Mouse (Mus musculus) megakaryocyte-erythroid progenitor cell, adult 5-6 weeks (primary cell): ENCODE results near the gene Flot2. TPM values are rescaled to one million over a fixed set of nuclear protein-coding genes. Genes with fewer than 3 reads are reported as not detected.

Source experiments
- ATAC-seq: replicated peaks from 2 replicates; pipeline ENCODE4 v1.8.0; 2016; ENCODE audit warnings: mild to moderate bottlenecking, inconsistent platforms; ENCODE audit not compliant: severe bottlenecking, poor library complexity, low FRiP score, low TSS enrichment
- total RNA-seq, 2 experiments: library from RNA; stranded (forward) in 1 of 2; stranded (reverse) in 1 of 2; fragments of 200-1000, 215-1000 nt in 1 of 2; fragments of >200 nt in 1 of 2; fragmentation: Nextera tagmentation in 1 of 2; gene quantifications; 2 replicates each; pipeline ENCODE4 v1.2.3; 2014 to 2017

The Flot2 gene
- total RNA-seq, 2 experiments from 2014 or later: 19.2 to 23.2 TPM

DNA sequence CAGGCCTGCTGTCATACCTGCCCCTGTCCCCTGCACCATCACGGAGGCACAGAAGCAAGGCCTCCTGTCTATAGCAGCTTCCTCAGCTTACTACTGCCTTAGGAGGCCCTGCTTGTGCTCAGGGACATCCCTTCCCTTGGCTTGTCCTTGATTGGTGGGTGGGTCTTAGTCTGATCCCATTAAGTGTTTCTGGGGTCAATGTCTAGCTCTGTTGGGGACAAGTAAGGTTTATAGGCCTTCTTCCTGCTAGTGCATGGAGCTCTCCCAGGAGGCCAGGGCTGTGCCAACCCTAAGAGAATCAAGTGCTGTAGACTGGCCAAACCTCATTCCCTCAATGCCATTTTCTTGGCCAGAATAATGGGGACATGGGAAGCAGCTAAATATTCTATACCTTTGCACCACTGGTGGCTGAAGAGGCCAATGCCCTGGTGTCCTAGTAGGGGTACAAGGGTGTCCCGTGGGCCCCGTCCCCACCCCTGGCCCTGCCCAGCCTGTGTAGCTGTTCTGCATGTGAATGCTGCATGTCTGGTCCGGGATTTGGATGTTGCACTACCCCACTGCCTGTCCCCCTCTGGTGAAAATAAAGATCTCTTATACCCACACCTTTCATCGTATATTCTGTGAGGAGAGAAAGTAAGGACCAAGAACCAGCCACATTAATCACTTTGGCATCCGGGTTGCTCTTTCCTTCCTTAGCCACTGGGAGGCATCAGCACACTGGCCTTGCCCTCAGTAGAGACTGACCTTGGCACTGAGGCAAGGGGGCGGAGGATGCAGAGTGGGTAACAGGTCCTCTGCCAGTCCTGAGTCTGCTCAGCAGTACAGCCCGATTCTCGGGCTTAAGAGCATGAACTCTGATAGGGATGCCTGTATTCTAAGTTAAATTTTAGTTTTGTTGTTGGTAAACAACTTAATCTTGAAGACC is 22.4 kb downstream of the Flot2 start:
- peak; percentile 91 for ATAC-seq

DNA sequence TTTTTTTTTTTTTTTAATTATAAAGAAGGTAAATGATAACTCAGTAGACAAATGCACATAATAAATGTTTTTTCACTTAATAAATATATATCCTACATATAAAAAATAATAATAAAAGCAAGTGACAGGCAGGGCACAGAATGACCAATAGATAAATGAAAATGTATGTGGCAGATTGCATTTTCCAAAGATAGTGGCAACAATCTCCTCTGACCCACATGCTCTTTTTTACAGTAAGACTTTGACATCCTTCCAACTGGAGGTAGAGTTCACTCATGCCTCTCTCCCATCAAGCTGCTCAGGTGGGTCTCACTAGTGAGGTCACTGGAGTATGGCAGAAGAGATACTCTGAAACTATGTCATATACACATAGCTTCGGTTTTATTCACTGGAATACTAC is 24.8 kb downstream of the Flot2 start:
- no peak for ATAC-seq

DNA sequence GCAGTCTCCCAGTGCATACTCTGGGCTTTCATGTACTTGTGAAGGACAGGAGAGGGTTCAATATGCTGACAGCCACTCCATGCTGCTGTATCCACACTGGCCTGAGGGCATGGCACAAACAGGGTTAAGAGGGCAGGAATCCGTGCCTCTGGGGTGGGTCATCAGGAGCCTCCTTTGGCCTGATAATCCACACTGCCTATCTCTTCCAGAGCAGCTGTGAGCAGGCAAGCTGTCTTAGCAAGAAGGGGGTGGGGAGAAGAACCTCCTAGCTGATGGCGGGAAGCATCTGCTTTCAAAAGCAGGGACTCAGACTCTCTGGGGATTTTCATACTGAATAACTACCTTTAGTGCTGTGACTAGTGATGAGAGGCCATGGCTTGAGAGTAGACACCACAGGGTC is 28.2 kb downstream of the Flot2 start:
- ATAC-seq: peak; percentile 72

DNA sequence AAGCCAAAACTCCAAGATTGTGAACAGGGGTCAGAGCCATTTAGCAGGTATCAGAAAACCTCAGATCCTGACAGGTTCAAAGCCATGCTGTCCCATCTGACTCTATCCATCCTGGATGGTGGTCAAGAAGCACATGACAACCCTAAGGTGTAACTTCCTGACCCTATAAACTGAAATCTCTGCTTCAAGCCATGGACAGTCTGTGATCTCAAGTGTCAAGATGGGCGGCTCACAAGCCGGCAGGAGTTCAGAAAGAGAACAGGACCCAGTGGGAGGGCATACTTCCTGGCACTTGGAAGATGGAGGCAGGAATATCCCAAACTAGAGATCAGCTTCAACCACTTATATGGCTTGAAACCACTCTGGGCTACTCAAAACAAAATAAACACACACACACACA is 28.9 kb downstream of the Flot2 start:
- ATAC-seq: no peak

DNA sequence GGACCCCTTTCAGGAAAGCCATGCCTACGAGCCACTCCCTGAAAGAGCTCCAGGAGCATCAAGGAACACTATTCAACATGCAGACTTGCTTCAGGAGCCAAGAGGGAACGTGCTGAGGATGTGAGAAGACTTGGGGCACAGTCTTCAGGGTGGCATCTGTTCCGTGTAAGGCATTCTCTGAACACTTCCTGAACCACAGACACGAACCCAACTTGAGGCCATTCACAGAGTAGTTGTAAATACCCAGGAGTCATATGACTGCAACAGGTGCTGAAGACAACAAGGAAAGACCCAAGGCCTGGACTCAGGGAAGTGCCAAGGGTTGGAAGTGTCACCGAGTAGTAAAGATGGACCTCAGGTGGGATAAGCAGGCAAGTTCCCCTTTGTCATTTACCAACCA is 29.8 kb downstream of the Flot2 start:
- ATAC-seq: no peak

DNA sequence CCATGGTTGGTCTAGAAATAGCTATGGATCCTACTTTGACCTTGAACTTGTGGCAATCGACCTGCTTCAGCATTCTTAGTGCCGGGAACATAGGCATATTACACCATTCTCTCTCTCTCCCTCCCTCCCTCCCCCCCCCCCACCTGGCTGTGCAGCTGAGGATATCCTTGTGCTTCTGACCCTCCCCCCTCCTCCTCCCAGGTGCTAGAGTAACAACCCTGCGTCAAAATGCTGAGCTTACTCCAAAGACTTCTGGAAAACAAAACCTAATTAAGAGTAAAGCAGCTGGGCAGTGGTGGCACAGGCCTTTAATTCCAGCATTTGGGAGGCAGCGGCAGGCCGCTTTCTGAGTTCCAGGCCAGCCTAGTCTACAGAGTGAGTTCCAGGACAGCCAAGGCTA is 31.4 kb downstream of the Flot2 start:
- ATAC-seq: no peak

DNA sequence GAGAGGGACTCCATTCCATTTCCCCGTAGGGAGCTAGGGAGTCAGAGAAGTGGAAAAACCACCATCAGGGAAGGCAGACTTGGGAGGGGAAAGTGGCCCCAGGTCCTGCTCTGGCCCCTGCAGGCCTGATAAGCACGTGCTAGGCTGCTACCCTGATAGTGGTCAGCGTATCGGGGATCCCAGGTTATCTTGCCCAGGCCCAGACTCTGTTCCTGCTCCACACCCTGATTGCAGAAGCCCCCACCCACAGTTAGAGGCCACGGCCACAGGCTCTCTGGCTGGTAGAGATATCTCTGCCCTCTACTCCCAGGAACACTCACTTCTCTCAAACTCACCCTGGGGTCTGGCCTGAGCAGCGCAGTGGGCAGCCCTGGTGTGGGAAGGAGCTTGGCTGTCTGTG is 31.9 kb downstream of the Flot2 start:
- peak; percentile 64 for ATAC-seq

DNA sequence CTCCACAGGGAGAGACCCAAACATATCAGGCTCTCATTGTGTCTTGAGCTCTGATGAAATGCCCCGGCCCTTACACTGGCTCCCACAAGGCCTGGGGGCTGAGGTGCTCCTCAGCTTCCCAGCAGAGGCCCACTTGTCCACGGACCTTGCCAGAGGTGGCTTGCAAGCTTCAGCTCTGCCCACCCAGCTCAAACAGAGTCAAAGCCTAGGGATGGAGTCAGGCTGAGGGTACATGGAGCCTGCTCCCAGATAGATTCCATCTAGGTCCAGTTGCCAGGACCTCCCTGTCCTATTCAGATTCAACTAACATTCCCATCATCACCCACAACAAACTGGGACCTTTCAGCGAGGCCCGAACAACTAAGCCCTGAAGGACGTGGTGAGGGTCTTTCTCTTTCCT is 34.2 kb downstream of the Flot2 start:
- no peak for ATAC-seq

DNA sequence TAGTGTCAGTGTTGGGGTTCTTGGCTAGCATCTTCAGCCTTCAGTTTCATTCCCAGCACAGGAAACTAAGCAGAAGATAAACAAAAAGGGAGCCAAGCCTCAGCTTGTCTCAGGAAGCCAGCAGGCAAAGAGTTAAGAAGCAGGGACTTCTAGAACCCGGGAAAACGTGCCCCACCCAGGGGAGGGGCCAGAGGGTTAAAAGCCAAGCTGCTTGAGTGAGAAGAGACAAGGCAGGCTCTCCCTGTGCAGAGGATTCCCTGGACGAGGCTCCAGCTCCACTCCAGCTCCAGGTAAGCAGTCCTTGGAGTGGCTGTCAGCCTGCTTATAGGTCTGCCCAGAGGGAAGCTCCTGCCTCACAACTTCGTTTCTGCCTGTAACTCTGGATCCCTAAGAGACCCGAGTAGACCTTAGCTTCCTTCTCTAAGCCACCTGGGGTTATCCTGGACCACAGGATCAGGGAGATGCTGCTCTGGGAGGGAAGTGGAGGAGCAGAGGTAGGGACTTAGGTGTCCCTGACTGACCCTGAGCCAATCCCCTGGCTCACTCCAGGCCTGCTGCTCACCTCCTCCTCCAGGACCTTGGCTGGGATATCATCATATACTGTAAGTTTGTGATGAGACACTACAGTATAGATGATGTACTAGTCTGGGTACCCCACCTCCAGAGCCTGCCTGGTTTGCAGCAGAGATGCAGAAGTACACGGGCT is 34.8 kb downstream of the Flot2 start:
- ATAC-seq: 0 out of 2 replicates have a peak, but pooled peaks have one; percentile 14

DNA sequence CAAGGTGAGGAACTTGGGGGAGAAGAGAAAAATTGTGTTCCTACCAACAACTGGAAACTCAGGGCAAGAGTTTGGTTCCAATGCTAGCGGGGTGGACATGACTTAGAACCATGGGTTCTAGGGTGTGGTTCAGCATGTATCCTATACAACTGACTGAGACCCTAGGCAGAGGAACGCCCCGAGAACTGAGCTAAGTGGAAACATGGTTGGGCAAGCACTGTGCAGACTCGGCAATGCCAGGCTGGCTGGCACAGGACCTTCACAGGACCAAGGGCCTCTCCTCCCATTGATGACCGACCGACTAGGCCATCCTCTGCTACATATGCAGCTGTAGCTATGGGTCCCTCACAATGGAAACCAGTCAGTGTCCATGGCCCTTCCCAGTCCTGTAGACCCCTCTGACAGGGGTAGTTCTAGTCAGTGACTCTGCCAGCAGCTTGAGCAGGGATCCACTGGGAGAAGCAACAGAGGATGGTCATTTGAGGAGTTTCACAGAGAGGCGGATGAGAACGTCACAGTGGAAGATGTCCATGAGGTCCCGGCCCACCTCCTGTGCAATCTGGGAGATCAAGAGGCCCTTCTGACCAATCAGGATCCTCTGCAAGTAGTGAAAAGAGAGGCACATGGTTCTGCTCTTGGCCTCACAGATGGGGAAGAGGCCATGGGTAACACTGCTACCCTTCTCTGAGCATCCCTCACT is 36.0 kb downstream of the Flot2 start:
- ATAC-seq: peak; percentile 14

DNA sequence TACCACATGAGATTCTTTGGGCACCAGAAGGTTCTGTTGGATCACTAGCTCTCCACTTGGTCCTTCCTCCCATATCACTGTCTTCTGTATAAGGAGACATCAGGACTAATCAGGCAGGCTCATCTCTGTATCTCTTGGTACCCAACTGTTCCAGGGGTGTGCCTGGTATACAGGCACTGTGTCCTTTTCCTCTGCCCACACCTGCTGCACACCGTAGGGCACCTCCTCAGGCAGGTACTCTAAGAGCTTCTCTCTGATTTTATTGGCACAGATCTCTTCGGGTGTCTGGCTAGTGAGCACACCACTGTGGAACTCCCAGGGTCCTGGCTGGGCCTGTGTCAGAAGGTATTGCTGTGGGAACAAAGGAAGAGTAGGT is 36.5 kb downstream of the Flot2 start:
- ATAC-seq: 0 out of 2 replicates have a peak, but pooled peaks have one; percentile 1

DNA sequence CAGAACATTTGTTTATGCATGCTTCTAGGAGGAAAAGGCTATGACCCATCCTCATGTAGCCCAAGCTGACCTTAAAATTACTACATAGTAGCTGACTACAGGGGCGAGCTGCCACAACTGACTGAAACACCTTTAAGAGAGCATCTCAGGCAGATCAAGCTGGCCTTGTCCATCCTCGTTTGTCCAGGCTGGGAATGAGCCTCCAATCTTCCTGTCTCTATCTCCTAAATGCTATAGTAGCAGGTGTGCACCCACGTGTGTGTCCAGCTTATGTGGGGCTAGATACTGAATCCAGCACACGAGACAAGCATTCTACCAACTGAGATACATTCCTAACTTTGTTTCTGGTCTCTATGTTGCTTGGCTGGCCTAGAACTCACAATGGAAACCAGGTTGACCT is 36.9 kb downstream of the Flot2 start:
- ATAC-seq: no peak

DNA sequence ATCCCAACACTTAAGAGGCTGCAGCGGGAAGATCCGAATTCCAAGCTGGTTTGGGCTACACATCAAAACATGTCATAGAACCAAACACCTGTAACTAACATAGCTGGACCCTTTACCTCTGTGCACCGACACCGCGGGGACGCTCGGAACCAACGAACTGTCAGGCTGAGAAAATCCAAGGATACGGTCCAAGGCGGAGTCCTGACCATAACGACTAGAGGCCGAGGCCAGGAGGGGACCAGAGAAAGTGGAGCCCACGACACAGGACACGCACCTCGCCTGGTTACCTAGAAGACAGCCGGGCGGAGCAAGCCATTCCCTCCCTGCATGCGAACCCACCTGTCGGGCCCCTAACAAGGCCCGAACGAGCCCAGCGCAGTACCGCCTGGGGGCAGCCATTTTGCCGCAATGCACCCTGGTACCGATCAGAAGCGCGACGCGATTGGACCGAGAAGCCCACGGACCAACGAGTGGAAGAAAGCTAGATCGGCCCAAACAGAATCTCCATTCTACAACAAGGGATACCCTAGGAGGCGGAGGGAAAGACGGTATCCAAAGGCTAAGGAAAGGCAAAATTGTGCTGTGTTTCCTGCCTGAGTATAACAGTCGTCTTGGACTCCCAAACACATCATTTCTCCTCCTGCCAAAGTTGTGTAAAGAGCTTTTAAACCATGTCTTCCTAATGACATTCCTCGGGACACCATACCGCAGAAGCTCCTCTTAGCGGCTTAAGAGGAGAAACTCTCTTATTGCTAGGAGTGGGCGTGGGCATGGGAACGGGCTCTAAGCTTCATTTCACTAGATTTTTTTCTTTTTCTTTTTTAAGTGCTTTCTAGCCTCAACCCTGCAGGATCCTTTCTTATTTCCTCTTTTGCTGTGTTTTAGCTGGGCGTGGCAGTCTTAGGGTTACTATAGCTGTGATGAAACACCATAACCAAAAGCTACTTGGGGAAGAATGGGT is 42.5 kb downstream of the Flot2 start, which contains the start of gene Eral1:
Gene Eral1 (minus strand): TSS at position 423 of the 961 bp plus-strand sequence.
- peak; percentile 96 for ATAC-seq

DNA sequence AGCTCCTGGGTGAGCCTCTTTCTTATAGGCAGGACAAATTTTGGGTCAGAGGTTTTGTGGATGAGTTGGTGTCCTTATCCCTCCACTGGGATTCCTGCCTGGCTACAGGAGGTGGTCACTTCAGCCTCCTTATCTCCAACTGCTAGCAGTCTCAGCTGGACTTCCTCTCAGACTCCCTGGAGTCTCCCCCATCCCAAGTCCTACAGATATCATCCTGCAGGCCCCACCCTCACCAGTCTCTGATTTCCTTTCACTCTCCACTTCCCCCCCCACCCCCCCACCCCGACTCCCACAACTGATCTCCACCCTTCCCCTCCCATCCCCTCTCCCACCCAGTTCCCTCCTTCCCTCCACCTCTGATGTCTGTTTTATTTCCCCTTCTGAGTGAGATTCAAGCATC is 45.9 kb downstream of the Flot2 start:
- no peak for ATAC-seq

DNA sequence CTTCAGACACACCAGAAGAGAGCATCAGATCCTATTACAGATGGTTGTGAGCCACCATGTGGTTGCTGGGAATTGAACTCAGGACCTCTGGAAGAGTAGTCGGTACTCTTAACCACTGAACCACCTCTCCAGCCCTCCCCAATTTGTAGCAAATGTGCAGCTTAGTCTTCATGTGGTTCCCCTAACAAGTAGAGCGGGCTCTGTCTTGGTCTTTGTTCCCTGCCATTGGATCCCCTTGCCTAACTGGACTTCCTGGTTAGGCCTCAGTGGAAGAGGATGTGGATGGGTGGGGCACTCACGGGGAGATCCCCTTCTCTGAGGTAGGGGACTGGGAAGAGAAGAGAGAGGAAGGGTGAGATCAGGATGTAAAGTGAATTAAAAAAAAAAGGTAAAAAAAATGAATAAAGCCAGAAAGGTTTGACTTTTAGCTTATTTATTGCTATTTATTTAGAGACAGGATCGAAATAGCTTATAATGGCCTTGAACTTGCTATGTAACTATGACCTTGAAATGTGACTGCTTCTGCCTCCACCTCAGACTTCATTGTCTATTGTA is 49.3 kb downstream of the Flot2 start:
- no peak for ATAC-seq

DNA sequence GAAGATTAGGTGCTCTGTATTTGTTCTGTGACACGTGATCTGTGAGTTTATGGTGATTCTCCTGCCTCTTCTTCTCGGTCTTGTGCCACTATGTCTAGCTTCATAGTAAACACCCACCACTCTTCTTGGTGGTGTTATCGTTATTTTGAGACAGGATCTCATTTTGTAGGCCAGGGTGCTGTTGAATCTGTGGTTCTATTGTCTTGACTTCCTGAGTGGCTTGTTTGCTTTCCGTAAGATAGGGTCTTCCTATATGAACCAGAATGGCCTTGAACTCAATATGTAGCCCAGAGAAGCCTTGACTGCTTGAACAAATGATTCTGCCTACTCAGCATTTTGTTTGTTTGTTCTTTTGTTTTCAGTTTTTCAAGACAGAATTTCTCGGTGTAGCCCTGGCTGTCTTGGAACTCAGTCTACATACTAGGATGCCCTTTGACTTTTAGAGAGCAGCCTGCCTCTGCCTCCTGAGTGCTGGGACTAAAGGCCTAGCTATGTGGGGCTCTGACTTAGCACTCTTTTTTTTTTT is 50.1 kb downstream of the Flot2 start:
- ATAC-seq: no peak

DNA sequence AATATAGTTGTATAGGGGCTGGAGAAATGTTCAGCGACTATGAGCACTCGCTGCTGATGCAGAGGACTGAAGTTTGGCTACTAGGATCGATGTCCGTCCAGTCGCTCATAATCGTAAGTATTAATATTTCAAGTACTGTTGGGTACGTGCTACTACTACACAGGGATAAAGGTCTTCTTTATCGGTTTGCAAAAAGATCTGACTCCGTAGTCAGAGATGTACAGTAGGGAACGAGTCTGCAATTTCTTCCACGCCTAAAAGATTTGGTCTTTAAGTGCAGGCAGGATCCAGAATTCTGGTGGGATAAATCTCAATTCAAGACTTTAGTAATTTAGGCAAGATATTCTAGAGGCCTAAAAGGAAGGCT is 56.4 kb downstream of the Flot2 start:
- no peak for ATAC-seq

DNA sequence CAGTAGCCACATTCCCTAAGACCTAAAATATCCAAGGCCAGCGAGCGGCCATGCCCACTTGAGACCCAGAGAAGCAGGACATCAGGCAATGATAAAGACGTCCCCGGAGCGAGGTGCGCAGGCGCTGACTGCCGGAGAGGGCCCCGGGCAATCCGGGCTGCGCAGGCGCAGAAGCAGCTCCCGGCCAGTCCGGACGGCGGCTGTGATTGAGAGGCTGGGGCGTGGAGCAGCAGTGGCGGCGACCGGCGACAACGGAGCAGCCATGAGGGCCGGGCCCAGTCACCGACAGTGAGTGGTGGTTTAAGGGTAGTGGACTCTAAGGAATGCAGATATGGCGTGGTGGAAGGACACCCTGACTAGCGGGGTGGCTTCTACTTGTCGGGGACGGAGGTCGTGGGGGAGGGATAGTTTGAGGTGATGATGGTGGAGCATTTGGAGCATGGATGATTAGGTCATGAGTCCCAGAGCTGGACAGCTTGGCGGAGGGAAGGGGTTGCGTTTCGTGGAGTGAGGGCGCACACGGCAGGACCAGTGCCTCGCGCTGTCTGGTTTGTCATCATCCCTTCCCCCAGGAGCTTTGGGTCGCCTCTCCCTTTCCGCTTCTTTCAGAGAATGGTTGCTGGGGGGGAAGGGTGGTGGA is 56.9 kb downstream of the Flot2 start, which contains the start of gene Fam222b:
Gene Fam222b (plus strand): TSS at position 157 of the 640 bp plus-strand sequence.
- peak; percentile 94 for ATAC-seq
